Mouse (Mus musculus) heart, adult 9 months (tissue): ENCODE results near the gene Lsm11.

Source experiments
- DNase-seq, 2 experiments: peaks; one replicate each; pipeline ENCODE4 v3.0.0; 2022; ENCODE audit warnings: low spot score in 2 of 2

The Lsm11 gene

DNA sequence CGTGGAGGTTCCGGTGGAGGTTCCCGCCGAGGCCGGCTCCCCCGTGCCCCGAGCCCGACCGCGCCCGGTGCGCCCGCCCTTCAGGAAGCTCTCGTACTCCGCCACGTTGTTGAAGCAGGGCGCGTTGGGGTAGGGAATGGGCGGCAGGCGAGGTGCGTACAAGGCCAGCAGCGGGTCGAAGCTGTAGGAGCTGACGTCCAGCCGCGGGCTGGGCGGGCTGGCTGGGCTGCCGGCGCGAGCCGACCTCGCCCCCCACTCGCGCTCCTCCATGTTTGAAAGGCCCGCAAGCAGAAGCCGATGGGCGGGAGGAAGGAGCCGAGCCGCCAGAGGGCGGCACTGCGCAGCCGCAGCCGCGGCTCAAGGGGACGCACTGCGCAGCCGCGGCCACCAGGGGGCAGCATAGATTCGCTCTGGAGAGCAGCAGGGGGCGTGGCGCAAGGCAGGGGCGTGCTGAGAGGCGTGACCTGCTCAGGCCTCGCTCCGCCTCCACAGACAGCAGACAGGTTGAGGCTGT is at the start of gene Lsm11:
Gene Lsm11, minus strand, starts transcription at position 293 of the 514 bp plus-strand sequence.
- peak; percentile 90 to 95 for DNase-seq

DNA sequence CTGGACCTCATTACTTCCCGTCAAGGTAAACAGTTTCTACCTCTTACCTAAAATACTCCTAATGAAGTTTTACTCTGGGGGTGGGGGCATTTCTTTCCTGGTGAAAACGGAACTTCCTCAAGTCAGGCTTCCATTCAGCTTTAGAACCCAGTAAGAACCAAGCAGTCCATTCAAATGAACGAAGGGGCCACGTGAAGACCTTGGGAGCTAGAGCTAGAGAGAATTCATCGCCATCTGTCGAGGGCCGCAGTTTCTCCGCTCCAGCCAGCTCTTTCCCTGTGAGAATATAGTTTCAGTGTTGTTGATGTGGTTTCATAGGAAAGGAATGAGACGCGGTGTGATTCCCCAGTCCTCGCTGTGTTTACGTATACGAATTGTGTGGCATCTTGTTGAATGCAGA is 47.4 kb upstream of the Lsm11 start:
- DNase-seq = no peak

DNA sequence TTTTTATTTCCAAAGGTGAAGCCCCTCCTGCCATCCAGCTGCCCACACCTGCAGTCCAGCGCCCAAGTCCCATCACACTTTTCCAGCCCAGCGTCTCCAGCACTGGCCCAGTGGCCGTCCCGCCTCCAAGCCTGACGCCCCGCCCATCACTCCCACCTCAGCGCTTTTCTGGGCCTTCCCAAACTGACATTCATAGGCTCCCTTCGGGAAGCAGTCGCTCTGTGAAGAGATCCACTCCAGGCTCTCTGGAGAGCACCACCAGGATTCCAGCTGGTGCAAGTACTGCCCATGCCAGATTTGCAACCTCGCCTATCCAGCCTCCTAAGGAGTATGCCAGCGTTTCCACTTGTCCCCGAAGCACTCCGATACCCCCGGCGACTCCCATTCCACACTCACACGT is 46.9 kb upstream of the Lsm11 start:
- DNase-seq = no peak

- DNase-seq = no peak
Measured at GRCm38 (mm10) chr11:45980893-45981253, 36.1 kb upstream of the Lsm11 start.

- peak; percentile 29 to 35 for DNase-seq
Measured at GRCm38 (mm10) chr11:45979946-45980892, 35.5 kb upstream of the Lsm11 start, which contains the start of gene Sox30. Gene Sox30, plus strand, starts transcription at chr11:45980310.

- no peak for DNase-seq
Measured at GRCm38 (mm10) chr11:45976061-45976460, 31.3 kb upstream of the Lsm11 start.

- DNase-seq = no peak
Measured at GRCm38 (mm10) chr11:45974466-45974865, 29.7 kb upstream of the Lsm11 start.

DNA sequence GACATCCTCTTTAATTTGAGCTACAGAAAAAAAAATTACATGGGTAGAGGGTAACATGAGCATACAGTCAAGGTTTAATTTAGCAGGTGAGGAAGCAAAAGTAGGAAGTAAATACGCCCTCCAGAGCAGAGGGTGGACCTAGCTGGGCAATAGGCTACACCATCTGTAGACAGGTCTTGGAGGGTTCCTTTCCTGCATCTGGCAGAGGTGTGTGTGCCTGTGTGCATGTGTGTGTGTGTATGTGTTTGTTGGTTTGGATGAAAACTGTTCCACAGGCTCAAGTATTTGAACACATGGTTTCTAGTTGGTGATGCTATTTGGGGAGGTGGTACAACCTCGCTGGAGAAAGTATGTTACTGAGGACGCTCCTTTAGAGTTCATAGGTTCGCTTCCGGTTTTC is 28.9 kb upstream of the Lsm11 start:
- no peak for DNase-seq

DNA sequence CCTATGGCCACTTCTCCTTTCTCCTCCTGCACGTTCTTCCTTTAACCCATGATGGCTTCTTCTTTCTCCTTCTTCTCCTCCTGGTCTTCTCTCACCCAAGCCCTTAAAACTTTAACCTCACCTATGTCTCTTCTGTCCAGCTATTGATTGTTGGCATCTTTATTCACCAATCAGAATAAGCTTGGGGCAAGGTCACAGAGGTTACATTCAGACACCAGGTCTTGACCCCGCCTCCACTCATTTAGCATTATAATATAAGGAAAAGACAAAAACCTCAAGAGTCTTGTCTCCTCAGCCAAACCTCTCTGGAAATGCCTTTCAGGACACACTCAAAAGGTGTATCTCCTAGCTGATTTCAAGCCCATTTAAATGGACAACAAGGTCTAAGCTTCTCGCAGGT is 23.7 kb upstream of the Lsm11 start:
- DNase-seq = no peak

- no peak for DNase-seq
Measured at GRCm38 (mm10) chr11:45966896-45967295, 22.2 kb upstream of the Lsm11 start.

DNA sequence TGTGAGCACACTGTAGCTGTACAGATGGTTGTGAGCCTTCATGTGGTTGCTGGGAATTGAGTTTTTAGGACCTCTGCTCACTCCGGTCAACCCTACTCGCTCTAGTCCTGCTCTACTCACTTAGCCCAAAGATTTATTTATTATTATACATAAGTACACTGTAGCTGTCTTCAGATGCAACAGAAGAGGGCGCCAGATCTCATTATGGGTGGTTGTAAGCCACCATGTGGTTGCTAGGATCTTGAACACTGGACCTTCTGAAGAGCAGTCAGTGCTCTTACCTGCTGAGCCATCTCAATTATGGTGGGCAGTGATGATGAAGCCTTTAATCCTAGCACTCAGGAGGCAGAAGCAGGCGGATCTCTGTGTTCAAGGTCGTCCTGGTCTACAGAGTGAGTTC is 15.3 kb upstream of the Lsm11 start:
- no peak for DNase-seq

GRCm38 (mm10) chr11:45959598-45959997 is 14.9 kb upstream of the Lsm11 start:
- no peak for DNase-seq

- DNase-seq = peak; percentile 93 to 95
Measured at GRCm38 (mm10) chr11:45955127-45955627, 10.4 kb upstream of the Lsm11 start, which contains the start of gene Thg1l. Gene Thg1l, minus strand, starts transcription at chr11:45955494.

DNA sequence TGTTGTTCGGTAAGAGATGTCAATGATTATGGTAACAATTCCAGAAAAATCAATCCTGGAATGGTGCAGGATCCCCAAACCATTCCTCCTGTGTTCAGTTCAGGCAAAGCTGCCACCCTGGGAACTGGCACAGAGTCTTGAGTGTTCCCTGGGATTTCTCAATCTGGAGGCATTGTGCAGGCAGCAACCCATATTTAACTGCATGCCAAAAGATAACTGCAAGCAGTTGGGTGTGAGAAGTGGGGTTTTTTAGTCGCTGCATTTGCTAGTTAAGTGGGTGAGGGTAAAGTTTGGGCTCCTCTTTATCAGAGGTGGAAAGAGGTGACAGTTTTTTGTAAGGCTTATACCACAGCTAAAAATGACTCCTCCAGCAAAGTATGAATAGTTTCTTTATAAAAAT is 2.8 kb upstream of the Lsm11 start:
- no peak for DNase-seq

DNA sequence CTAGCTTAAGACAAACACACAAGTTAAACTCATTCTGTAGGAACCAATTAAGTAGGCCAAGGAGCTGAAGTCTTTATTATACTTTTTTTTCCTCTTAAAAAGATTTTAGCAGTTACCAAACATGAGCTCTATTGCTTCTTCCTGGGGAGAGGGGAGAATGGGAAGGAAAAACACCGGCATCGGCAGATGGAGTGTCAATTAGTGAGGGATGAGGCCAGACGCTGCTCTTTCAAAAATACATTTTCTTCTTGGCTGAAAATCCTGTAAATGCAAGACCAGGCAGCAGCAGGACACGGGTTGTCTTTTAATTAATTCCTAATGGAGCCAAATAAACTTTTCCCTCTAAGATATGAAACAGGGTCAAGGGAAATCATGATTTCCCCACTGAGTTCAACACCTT is 2.1 kb upstream of the Lsm11 start:
- DNase-seq = no peak

- peak in 1 of 2 experiments; percentile 9 for DNase-seq
Measured at GRCm38 (mm10) chr11:45943891-45944642, 668 bp downstream of the Lsm11 start.

DNA sequence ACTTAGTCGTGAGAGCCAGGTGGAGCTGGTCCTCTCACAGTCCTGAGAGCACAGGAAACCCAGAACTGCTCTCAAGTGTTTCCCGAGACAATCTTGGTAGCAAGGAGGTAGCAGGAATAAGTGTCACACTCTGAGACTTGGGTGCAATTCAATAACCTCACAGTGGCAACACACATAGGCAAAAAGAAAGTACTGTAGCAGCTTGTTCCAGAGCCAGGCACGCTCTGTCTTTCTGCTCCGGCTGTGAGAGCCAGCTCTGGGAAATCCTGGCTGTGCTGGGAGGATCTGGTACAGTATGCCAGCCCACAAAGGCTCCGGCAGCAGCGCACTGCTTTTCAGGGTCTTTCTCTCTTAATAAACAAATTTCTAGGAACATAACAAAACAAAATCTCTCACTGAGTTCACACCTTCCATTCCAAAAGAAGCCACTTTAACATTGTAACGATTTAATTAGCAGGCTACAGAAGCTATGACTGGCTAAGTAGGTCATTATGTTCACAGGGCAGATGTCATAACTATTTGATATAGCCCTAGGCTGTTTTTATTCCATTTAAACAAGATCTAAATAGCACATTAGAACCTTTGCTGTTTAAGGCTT is 1.5 kb downstream of the Lsm11 start:
- no peak for DNase-seq

- DNase-seq = no peak
Measured at GRCm38 (mm10) chr11:45942281-45942680, 2.5 kb downstream of the Lsm11 start.

- DNase-seq = no peak
Measured at GRCm38 (mm10) chr11:45938917-45939316, 5.8 kb downstream of the Lsm11 start.

DNA sequence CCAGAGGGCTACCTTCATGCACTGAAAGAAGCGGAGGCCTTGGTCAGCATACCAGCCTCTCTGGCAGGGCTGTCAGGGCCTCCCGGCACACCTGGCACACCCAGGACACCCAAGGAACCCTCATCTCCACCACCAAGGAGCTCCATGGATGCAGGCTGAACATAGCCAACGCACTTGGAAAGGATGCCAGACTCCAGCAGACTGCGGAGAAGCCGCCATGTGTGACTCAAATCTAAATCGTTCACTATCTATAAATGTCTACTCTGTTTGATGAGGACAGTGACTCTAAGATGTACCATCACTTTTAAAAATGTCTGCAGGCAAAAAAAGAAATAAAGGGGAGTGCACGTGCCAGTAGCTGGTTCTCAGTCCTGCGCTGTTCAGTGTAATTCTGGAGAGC is 7.3 kb downstream of the Lsm11 start:
- DNase-seq = no peak

GRCm38 (mm10) chr11:45932771-45933170 is 12.0 kb downstream of the Lsm11 start:
- DNase-seq = no peak

GRCm38 (mm10) chr11:45929541-45929940 is 15.2 kb downstream of the Lsm11 start:
- DNase-seq = no peak
